Mouse (Mus musculus) liver (tissue): ENCODE measurements around the gene Apoa1.

Experiments used
- DNase-seq: peaks from one replicate; pipeline ENCODE4 v3.0.0-alpha.2; 2020; ENCODE audit warnings: mixed read lengths

Gene Apoa1

GRCm38 (mm10) chr9:46228491-46228890 is at the start of gene Apoa1:
Apoa1 (plus strand) TSS chr9:46228580.
- peak; percentile 59 for DNase-seq

- no peak for DNase-seq
Observed at GRCm38 (mm10) chr9:46178595-46178994, 49.8 kb upstream of the Apoa1 start.

DNA sequence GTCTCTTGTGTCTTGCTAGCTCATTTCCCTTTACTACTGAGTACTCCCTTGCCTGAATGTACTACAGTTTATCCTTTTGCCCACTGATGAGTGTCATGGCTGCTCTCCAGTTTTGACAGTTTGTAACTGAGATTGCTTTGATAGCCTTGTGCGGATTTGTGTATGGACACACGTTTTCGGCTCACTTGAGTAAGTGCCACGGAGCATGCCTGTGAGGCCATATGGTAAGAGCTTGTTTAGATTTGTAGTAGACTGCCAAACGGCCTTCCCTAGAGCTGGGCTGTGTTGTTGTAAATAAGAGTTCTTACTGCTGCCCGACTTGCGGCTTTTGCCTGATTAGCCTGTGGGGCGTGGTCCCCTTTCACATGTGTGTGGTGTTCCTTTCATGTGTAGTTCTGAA is 47.1 kb upstream of the Apoa1 start:
- no peak for DNase-seq

DNA sequence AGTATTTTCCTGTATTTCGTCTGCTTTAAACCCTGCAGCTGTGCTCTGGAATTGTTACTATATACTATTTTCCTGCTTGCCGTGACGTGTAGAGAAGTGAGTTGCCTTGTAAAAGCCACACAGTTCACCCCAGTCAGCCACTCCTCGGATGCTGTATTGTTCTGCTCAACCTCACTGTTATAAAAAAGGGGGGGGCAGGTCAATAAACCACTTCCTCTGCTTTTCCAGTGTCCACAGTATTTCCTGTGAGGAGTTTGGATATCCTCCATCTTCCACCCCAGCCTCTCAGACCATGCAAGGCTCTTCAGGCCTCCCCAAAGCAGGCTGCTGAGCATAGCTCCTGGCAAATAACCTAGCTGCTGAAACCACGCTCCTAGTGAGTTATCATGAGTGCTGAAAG is 43.8 kb upstream of the Apoa1 start:
- DNase-seq: no peak

GRCm38 (mm10) chr9:46185191-46185590 is 43.2 kb upstream of the Apoa1 start:
- no peak for DNase-seq

DNA sequence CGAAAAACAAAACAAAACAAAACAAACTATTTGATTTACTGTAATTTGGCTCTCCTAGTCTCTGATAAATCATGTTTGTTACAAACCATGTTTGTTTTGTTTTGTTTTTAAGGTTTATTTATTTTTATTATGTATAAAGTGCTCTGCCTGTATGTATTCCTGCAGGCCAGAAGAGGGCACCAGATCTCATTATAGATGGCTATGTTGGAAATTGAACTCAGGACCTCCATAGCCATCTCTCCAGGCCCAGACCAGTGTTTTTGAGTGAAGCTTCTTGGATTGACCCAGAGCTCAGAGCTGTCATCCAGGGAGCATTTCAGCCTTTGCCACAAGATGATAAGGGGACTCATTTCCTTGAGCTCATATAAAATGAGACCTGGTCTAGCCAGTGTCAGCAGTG is 42.0 kb upstream of the Apoa1 start:
- DNase-seq: no peak

DNA sequence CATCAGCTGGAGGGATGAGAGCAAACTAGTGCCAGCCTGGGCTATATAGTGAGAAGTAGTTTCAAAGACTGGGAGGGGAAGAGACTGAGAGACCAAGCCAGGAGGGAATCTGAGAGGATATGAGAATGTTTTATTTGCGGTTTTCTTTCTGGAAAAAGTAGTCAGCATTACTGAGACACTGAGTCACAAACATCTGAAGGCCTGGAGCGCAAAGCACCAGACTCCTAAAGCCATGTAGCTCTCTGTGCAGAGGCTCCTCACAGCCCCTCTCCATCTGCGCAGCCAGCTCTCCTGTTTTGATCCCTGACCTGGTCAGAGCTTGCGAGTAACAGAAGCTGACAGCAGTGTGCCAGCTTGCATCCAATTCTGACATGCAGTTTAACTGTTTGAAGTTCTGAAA is 40.0 kb upstream of the Apoa1 start:
- no peak for DNase-seq

GRCm38 (mm10) chr9:46188956-46189355 is 39.4 kb upstream of the Apoa1 start:
- DNase-seq: no peak

- DNase-seq: no peak
Observed at GRCm38 (mm10) chr9:46189381-46189780, 39.0 kb upstream of the Apoa1 start.

- DNase-seq: no peak
Observed at GRCm38 (mm10) chr9:46191234-46191633, 37.1 kb upstream of the Apoa1 start.

DNA sequence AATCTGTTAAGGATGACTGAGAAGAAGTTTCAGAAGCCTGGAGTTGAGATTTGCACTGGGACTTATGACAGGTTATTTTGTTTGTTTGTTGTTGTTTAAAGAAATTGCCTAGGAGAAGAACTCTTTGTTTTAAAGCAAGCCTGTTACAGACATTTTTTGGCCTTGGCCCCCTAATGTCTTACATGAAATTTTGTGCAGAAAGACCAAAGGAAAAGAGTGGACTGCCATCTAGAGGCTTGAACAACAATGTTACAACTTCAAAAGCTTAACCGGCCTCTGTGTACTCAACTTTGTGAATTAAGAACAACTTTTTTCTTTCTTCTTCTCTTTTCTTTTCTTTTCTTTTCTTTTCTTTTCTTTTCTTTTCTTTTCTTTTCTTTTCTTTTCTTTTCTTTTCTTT is 36.7 kb upstream of the Apoa1 start:
- no peak for DNase-seq

DNA sequence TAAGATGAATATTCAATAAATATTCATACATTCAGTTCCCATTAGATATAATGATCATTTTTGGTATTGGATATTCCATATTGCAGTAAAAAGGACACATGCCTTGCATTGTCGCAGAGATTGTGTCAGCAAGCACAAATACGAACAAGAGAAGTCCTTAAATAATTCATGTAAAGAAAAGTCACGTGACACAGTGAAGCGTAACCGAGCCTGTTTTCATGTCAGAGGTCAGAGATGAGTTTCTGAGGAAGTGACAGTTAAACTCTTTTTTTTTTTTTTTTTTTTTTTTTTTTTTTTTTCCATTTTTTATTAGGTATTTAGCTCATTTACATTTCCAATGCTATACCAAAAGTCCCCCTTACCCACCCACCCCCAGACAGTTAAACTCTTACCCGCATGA is 35.7 kb upstream of the Apoa1 start:
- no peak for DNase-seq

DNA sequence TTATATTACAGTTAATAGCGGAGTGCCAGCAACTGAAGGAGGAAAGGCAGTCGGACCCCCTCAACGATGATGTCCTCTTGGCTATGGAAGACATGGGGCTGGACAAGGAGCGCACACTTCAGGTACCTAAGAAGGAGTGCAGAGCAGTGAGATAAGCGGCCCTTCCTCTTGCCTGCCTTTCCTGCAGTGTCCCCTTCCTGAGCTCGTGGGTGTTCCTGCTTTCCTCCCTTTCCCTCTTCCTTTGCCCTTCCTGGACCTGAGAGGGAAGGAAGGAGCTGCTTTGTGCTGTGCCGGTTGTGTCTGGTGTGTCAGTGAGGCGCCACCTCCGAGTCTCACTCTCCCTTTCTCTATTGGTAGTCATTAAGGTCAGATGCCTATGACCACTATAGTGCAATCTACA is 33.6 kb upstream of the Apoa1 start:
- no peak for DNase-seq

- DNase-seq: no peak
Observed at GRCm38 (mm10) chr9:46196699-46197169, 31.6 kb upstream of the Apoa1 start.

GRCm38 (mm10) chr9:46198461-46198860 is 29.9 kb upstream of the Apoa1 start:
- no peak for DNase-seq

DNA sequence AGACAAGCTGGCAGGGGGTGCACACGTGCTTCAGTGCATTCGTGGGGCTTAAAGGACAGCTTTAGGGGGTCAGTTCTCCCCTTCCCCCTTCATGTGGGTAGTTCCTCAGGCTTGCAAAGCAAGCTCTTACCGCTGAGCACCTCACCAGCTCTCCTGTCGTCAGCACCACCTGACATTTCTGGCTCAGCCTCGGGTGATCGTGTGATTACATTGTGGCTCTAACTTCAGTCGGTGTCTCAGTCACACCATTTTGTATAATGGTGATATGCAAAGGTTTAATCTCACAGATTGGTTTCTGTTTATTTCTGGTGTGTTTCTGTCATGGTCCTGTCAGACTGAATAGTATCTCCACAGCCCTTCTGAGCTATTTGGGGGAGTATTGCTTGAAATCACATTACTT is 29.4 kb upstream of the Apoa1 start:
- DNase-seq: no peak

- no peak for DNase-seq
Observed at GRCm38 (mm10) chr9:46199609-46200008, 28.8 kb upstream of the Apoa1 start.

DNA sequence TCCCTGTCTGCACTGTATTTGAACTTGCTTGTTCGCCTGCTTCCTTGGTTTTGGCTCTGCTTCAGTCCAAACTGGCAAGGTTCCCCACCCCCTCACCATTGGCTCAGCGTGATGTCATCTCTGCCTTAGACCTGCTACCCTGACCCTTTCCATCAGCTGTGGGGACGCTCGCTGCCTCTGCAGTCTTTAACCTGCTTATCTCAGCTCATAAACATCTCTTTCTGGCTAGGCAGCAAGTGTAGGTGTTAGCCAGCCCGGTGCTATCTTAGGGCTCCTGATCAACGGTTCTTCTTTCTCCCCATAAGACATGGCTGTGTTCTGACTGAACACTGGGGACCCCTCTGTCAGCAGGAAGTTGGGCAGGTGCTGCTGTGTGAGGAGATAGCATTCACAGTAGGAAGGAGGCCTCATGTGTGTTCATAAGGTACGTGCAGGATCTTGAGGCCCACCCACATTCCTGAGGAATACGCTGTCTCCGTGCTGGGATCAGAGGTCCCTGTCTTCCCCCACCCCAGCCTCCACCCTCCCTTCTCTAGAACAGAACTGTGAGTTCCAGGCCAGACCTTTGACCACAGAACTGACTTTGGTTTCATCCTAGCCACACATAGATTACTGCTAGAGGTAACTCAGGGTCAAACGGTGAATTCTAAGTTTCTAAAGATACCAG is 21.4 kb upstream of the Apoa1 start:
- peak; percentile 34 for DNase-seq

- DNase-seq: no peak
Observed at GRCm38 (mm10) chr9:46207501-46207869, 20.9 kb upstream of the Apoa1 start.

GRCm38 (mm10) chr9:46208401-46208974 is 19.9 kb upstream of the Apoa1 start:
- no peak for DNase-seq

DNA sequence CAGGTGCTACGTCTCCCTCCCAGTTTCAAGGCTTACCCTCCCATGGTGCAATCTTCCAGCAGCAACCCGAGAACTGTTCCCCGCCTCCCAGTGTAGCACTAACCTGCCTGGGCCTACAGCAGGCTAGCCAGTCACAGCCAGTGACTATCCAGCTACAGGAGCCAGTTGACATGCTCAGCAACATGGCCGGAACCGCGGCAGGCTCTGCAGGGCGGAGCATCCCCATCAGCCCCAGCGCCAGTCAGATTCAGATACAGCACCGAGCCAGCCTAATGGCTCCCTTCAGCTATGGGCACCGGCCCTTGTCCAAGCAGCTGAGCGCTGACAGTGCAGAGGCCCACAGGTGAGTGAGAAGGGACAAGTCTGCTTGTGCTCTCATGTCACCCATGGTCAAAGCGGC is 17.9 kb upstream of the Apoa1 start:
- no peak for DNase-seq

DNA sequence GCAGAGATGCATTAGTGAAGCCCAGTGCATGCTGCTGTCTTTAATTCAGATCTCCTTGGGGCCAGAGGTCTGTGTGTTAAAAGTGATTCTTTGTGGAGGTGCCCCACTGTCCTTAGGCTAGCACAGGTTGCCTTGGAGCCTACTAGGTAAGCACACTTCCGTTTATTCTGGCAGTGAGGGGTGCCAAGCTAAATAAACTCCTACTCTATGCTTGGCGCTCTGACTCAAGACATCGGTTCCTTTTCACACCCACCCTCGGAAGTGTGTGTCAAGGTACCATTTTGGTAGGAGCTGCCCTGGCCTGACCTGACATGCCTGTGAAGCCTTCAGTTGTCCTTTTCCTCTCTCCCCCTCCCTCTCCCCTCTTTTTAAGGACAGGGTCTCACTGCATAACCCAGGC is 14.1 kb upstream of the Apoa1 start:
- DNase-seq: no peak

GRCm38 (mm10) chr9:46214946-46215337 is 13.4 kb upstream of the Apoa1 start:
- DNase-seq: no peak

GRCm38 (mm10) chr9:46215338-46216322 is 12.8 kb upstream of the Apoa1 start:
- DNase-seq: peak; percentile 57
